Mouse (Mus musculus): ENCODE data around the gene Lamtor2.

The Lamtor2 gene

GRCm38 (mm10) chr3:88541622-88542401 is 11.1 kb downstream of the Lamtor2 start:
- DNase-seq, result no peak

GRCm38 (mm10) chr3:88540085-88540484 is 12.8 kb downstream of the Lamtor2 start:
- DNase-seq, result no peak

GRCm38 (mm10) chr3:88539397-88539796 is 13.5 kb downstream of the Lamtor2 start:
- no peak for DNase-seq

GRCm38 (mm10) chr3:88538271-88539145 is 14.4 kb downstream of the Lamtor2 start:
- no peak for DNase-seq

- no peak for DNase-seq
Observed at GRCm38 (mm10) chr3:88537146-88537545, 15.7 kb downstream of the Lamtor2 start.

- DNase-seq, result peak in 1 of 2 experiments; percentile 37
Observed at GRCm38 (mm10) chr3:88536103-88536930, 16.6 kb downstream of the Lamtor2 start.

- no peak for DNase-seq
Observed at GRCm38 (mm10) chr3:88535527-88535926, 17.3 kb downstream of the Lamtor2 start.

- DNase-seq, result no peak
Observed at GRCm38 (mm10) chr3:88535005-88535404, 17.9 kb downstream of the Lamtor2 start.

- DNase-seq, result peak in 1 of 2 experiments; percentile 36
Observed at GRCm38 (mm10) chr3:88533706-88534105, 19.2 kb downstream of the Lamtor2 start.

- DNase-seq, result peak; percentile 36 to 63
Observed at GRCm38 (mm10) chr3:88532689-88533511, 20.0 kb downstream of the Lamtor2 start.

- DNase-seq, result peak; percentile 25 to 53
Observed at GRCm38 (mm10) chr3:88532299-88532674, 20.6 kb downstream of the Lamtor2 start, which contains the start of gene Mex3a. Gene Mex3a, plus strand, starts transcription at chr3:88532395.

- DNase-seq, result peak; percentile 92 to 97
Observed at GRCm38 (mm10) chr3:88531348-88532298, 21.3 kb downstream of the Lamtor2 start.

GRCm38 (mm10) chr3:88530082-88530864 is 22.6 kb downstream of the Lamtor2 start:
- peak in 1 of 2 experiments; percentile 42 for DNase-seq

GRCm38 (mm10) chr3:88529204-88530000 is 23.5 kb downstream of the Lamtor2 start:
- DNase-seq, result no peak

GRCm38 (mm10) chr3:88528646-88529045 is 24.2 kb downstream of the Lamtor2 start:
- no peak for DNase-seq

- DNase-seq, result peak in 1 of 2 experiments; percentile 40
Observed at GRCm38 (mm10) chr3:88527565-88527964, 25.3 kb downstream of the Lamtor2 start.

GRCm38 (mm10) chr3:88526157-88527131 is 26.4 kb downstream of the Lamtor2 start:
- peak; percentile 78 to 81 for DNase-seq

GRCm38 (mm10) chr3:88525021-88525420 is 27.9 kb downstream of the Lamtor2 start:
- no peak for DNase-seq
